Mouse (Mus musculus) heart, adult 2 months (tissue): ENCODE measurements around the gene 2810408A11Rik. TPM values are rescaled to one million over a fixed set of nuclear protein-coding genes. Genes with fewer than 3 reads are reported as not detected.
A peak's percentile ranks its signal among the peaks of the same experiment; 100 is the strongest.

Source experiments
- DNase-seq, 2 experiments: peaks; one replicate each; pipeline ENCODE4 v3.0.0; 2021
- H3K27ac ChIP-seq: fragments of 200-600 bp; 2 replicates; pipeline ENCODE4 v1.8.1; 2022
- H3K27me3 ChIP-seq: fragments of 200-500 bp; 2 replicates; pipeline ENCODE4 v1.6.1; 2012; ENCODE audit warnings: mild to moderate bottlenecking, low read length, inconsistent platforms, mixed read lengths; ENCODE audit not compliant: control insufficient read depth, insufficient read depth
- H3K36me3 ChIP-seq: fragments of 200-500 bp; 2 replicates; pipeline ENCODE4 v1.6.1; 2012; ENCODE audit warnings: low read length, inconsistent platforms; ENCODE audit not compliant: control insufficient read depth, insufficient read depth
- H3K4me1 ChIP-seq: fragments of 200-500 bp; 2 replicates; pipeline ENCODE4 v1.6.1; 2011; ENCODE audit warnings: low read length; ENCODE audit not compliant: control insufficient read depth, insufficient read depth
- H3K4me3 ChIP-seq: fragments of 200-600 bp; 2 replicates; pipeline ENCODE4 v1.8.1; 2022
- H3K79me2 ChIP-seq: fragments of 200-500 bp; replicated peaks from 2 replicates; pipeline ENCODE4 v1.6.1; 2012; ENCODE audit warnings: mild to moderate bottlenecking, inconsistent platforms, low read length, moderate library complexity, mixed read lengths; ENCODE audit not compliant: control insufficient read depth, insufficient read depth
- H3K9ac ChIP-seq: fragments of 200-500 bp; 2 replicates; pipeline ENCODE4 v1.6.1; 2012; ENCODE audit warnings: low read depth, mild to moderate bottlenecking, control low read depth, inconsistent platforms, low read length, mixed read lengths
- CTCF ChIP-seq: fragments of 200-600 bp; IDR thresholded peaks from 2 replicates; pipeline ENCODE4 v1.8.1; 2022; ENCODE audit warnings: antibody characterized with exemption, mild to moderate bottlenecking, moderate library complexity
- EP300 ChIP-seq: fragments of 200-500 bp; IDR thresholded peaks from 2 replicates; pipeline ENCODE4 v1.6.1; 2011; ENCODE audit warnings: low read depth, low read length, control low read depth; ENCODE audit not compliant: insufficient read depth
- POLR2A ChIP-seq: fragments of 200-500 bp; IDR thresholded peaks from 2 replicates; pipeline ENCODE4 v1.6.1; 2011; ENCODE audit warnings: mild to moderate bottlenecking, low read depth, low read length, control low read depth; ENCODE audit not compliant: insufficient read depth
- WGBS: fragments of 180-500 bp; shearing (Covaris S2); methylation state at CpG from one replicate; pipeline ENCODE4 v1.1.7; 2018; 5-methylcytosine and 5-hydroxymethylcytosine counted together
- intact Hi-C: fragments of 180-260 bp; cut with DNase I; formaldehyde crosslinking; loops from one replicate; pipeline ENCODE4 v1.15.1; 2025
- polyA plus RNA-seq: library from polyadenylated mRNA; depleted of rRNA; stranded (reverse); fragments of >200 nt; gene quantifications from 2 replicates; pipeline ENCODE4 v1.2.3, GENCODE M21; 2012
- total RNA-seq, 2 experiments: library from RNA; stranded (reverse); gene quantifications; 2 replicates each; pipeline ENCODE4 v1.2.3; 2021

The 2810408A11Rik gene
- total and polyA plus RNA-seq, 3 experiments, result 0.23 to 0.41 (median 0.34) TPM

DNA sequence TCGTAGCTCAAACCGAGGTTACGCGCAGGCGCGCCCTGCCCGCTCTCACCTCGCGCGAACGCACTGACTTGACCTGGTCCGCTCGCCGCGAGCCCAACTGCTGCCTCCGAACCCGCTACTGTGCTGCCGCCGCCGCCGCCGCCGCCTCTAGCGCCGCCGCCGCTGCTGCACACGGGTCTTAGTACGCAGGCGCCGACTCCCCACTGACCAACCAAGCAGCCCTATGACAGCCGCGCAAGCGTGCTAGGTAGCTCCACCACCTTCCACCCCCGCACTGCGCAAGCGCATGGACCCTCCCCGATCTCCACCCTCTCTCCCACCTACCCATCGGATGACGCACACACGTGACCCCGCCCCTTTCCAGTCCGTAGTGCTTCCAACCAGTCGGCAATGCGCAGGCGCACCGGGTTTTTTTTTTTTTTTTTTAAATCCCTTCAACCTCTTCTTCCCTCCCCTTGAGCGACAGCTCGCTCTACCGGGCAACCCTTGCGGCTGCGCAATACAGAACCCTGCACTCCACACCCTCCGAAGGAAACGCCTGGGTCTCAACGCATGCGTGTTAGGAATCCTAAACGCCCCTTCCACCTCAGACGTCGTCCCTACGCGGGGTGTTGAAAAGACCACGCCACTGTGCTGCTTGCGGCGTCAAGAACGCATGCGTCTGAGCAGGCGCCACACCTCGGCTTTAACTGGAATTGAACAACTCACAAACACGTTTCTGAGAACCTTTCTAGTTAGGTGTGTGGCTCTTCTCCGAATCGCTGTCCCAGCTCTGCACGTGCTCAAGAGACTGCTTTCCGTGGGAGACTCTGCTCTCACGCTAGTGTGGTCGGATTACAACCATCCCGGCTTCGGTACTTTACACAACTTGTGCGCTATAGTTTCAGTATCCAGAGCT is 20.6 kb upstream of the 2810408A11Rik start, which contains the start of gene Eif5a:
Gene Eif5a (minus strand): TSS at position 845 of the 898 bp plus-strand sequence.
- peak; percentile 99 for TF ChIP-seq POLR2A
- TF ChIP-seq CTCF, result peak; percentile 81
- TF ChIP-seq EP300, result peak; percentile 94

DNA sequence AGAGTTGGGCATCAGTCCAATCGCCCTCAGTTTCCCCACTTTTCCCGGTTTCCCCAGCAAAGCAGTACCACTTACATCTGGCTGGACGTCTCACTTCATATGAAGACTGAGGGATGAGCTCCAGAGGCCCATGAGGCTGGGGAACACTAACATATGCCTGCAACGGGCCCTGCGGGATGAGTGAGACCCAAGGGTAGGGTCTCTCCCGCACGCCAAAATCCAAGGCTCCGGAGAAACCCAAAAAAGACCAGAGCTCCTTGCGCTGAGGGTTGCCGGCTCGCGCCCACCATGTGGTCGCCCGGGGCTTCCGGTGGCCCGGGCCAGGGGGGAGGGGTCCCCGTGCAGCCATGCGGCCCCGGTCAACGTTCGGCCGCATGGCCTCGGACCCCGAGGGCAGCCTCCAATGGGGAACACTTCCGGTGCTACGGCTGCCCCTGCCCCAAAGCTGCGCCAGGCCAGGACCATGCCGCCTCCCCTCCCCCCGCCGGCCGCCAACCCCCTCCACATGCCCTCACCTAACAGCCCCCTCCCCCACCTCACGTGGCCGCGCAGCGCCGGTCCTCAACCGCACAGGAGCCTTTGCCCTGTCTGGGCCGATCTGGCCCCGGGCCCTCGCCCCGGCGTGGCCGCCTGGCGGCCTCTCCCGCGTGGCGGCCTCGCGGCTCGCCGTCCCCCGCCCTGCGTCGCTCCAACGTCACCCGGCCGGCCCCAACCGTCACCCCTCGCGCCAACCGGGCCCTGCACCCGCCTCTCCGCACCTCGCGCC is 19.7 kb upstream of the 2810408A11Rik start:
- no peaks in the 10 kb centered on the region for H3K27me3 ChIP-seq
- intact Hi-C loops, result loop anchor here (2.0 to 5.0 kb wide), 3 partner anchors 40 to 162 kb away; partner anchors contain the start of genes Gabarap, Kctd11 and Polr2a
- H3K79me2 ChIP-seq, result no peaks in the 10 kb centered on the region
- peak; percentile 54 to 57 for DNase-seq
- TF ChIP-seq EP300 (no peak), POLR2A (no peak), CTCF (no peak)
- peak overlapping the region; percentile 96 for H3K27ac ChIP-seq
- H3K36me3 ChIP-seq, result peaks cover 12% of the 10 kb centered on the region; the same call in 1 of the 2 replicates
- peak overlapping the region; percentile 71 for H3K4me3 ChIP-seq
- 1% methylated on average over 63 of the region's 65 CpGs for WGBS
- H3K4me1 ChIP-seq, result peaks cover 6% of the 10 kb centered on the region
- peak overlapping the region; percentile 98 for H3K9ac ChIP-seq

More for the DNA sequence above, 20.6 kb upstream of the 2810408A11Rik start, which contains the start of gene Eif5a:
- DNase-seq, result peak; percentile 100
- Histone ChIP-seq H3K36me3 (peaks cover 12% of the 10 kb centered on the region; the same call in 1 of the 2 replicates), H3K9ac (peak within 1 kb of the TSS; percentile 98), H3K4me1 (peaks cover 6% of the 10 kb centered on the region), H3K79me2 (no peaks in the 10 kb centered on the region), H3K4me3 (peak within 1 kb of the TSS; percentile 71), H3K27ac (peak within 1 kb of the TSS; percentile 97), H3K27me3 (no peaks in the 10 kb centered on the region)
- under 1% methylated on average over 78 of the region's 78 CpGs for WGBS
- intact Hi-C loops, result loop anchor here (2.0 to 5.0 kb wide), 3 partner anchors 41 to 163 kb away; partner anchors contain the start of genes Gabarap, Kctd11 and Polr2a

GRCm38 (mm10) chr11:69919661-69920265 is 19.0 kb upstream of the 2810408A11Rik start:
- under 1% methylated on average over 17 of the region's 17 CpGs for WGBS
- no peaks in the 10 kb centered on the region for H3K27me3 ChIP-seq
- H3K4me1 ChIP-seq, result peaks cover 8% of the 10 kb centered on the region
- H3K9ac ChIP-seq, result peak overlapping the region; percentile 98
- intact Hi-C loops, result loop anchor here (2.0 to 5.0 kb wide), 3 partner anchors 39 to 161 kb away; partner anchors contain the start of genes Gabarap, Kctd11 and Polr2a
- DNase-seq, result peak; percentile 85 to 88
- no peaks in the 10 kb centered on the region for H3K79me2 ChIP-seq
- peaks cover 14% of the 10 kb centered on the region; the same call in 1 of the 2 replicates for H3K36me3 ChIP-seq
- peak; percentile 58 for TF ChIP-seq POLR2A
- no peak for TF ChIP-seq CTCF
- TF ChIP-seq EP300, result peak; percentile 62; the same call in 1 of the 2 replicates
- H3K27ac ChIP-seq, result peak overlapping the region; percentile 96
- H3K4me3 ChIP-seq, result peak overlapping the region; percentile 71

DNA sequence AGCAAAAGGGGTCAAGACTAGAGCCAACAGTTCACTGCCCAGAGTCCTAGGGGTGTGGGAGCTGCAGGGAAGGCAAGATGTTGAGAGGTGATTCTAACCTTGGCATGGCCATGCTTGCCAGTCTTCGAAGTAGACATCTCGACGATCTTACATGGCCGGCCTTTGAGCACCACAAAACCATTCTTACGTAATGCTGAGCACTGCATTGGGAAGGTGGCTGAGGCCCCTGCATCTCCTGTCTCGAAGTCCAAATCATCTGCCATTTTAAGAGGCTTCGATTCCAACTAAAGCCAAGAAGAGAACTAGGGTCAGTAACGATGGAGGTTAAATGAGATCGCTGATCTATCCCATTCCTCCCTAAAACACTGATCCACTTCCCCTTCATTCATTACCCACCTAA is 18.3 kb upstream of the 2810408A11Rik start:
- Histone ChIP-seq H3K79me2 (peaks cover 3% of the 10 kb centered on the region; the same call in 1 of the 2 replicates), H3K9ac (no peak overlapping the region), H3K27me3 (no peaks in the 10 kb centered on the region), H3K36me3 (peaks cover 14% of the 10 kb centered on the region; the same call in 1 of the 2 replicates), H3K27ac (peak overlapping the region; percentile 96), H3K4me3 (peak overlapping the region; percentile 71; the same call in 1 of the 2 replicates), H3K4me1 (peaks cover 11% of the 10 kb centered on the region)
- intact Hi-C loops, result no loop called here
- no peak for DNase-seq
- TF ChIP-seq POLR2A, result no peak
- TF ChIP-seq EP300, result no peak
- no peak for TF ChIP-seq CTCF
- WGBS, result 65% methylated on average over 9 of the region's 9 CpGs

DNA sequence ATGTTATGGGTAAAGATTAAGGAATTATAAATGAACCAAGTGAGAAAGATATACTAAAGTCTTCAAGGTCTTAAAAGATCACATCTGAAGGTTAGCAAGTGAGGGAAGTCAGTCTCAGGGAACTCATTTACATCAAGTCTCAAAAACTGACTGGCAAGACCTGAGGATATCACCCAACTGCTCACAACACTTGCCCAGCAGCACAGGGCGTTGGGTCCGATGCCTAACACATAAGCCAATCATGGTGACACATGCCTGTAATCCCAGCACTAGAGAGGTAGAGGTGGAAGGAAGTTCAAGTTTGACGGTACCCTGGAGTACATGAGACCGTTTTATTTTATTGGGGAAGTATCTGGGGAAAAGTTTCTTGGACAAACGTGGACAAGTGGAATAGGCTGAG is 17.3 kb upstream of the 2810408A11Rik start:
- intact Hi-C loops, result no loop called here
- DNase-seq, result no peak
- 64% methylated on average over 5 of the region's 5 CpGs for WGBS
- Histone ChIP-seq H3K4me3 (no peak overlapping the region), H3K9ac (no peak overlapping the region), H3K36me3 (peaks cover 14% of the 10 kb centered on the region; the same call in 1 of the 2 replicates), H3K27ac (no peak overlapping the region), H3K79me2 (peaks cover 3% of the 10 kb centered on the region; the same call in 1 of the 2 replicates), H3K4me1 (peaks cover 13% of the 10 kb centered on the region), H3K27me3 (no peaks in the 10 kb centered on the region)
- no peak for TF ChIP-seq EP300
- no peak for TF ChIP-seq POLR2A
- TF ChIP-seq CTCF, result no peak
